Mouse (Mus musculus) liver, embryonic 11.5 days (tissue): ENCODE measurements at regions not wholly inside any gene's neighbourhood (a gene's known extent, or its start where the extent isn't known, plus 50 kb on each side); places are given as distances from the start of the nearest gene placed in this dataset.
"Not testable (repeated sequence)": the region's sequence is repeated elsewhere in the genome, so short reads cannot be mapped to it uniquely, and the experiment has no call there.

Experiments used
- ATAC-seq: fragments of 200-750 bp; cut with Nextera tagmentation; replicated peaks from 2 replicates; pipeline ENCODE4 v1.8.0; 2017; ENCODE audit warnings: moderate number of reproducible peaks, mild to moderate bottlenecking, moderate TSS enrichment, moderate library complexity; ENCODE audit not compliant: low FRiP score
- DNase-seq: peaks from one replicate; pipeline ENCODE4 v3.0.0-alpha.2; 2017; ENCODE audit warnings: low spot score
- H3K27ac ChIP-seq: fragments of 300-500 bp; sonication (generic); 2 replicates; pipeline ENCODE4 v1.5.1; 2014; ENCODE audit warnings: mild to moderate bottlenecking, low read depth, low read length, control low read depth
- H3K27me3 ChIP-seq: fragments of 300-500 bp; sonication (generic); replicated peaks from 2 replicates; pipeline ENCODE4 v1.6.1; 2014; ENCODE audit warnings: low read length, mixed read lengths; ENCODE audit not compliant: control insufficient read depth, insufficient read depth
- H3K36me3 ChIP-seq: fragments of 300-500 bp; sonication (generic); 2 replicates; pipeline ENCODE4 v1.6.1; 2014; ENCODE audit warnings: mild to moderate bottlenecking, low read length, moderate library complexity, mixed read lengths; ENCODE audit not compliant: control insufficient read depth, insufficient read depth
- H3K4me1 ChIP-seq: fragments of 300-500 bp; sonication (generic); replicated peaks from 2 replicates; pipeline ENCODE4 v1.6.1; 2014; ENCODE audit warnings: low read length, mixed read lengths; ENCODE audit not compliant: control insufficient read depth, insufficient read depth
- H3K4me2 ChIP-seq: fragments of 300-500 bp; sonication (generic); 2 replicates; pipeline ENCODE4 v1.6.1; 2014; ENCODE audit warnings: mild to moderate bottlenecking, control low read depth, moderate library complexity
- H3K4me3 ChIP-seq: fragments of 300-500 bp; sonication (generic); 2 replicates; pipeline ENCODE4 v1.5.1; 2014; ENCODE audit warnings: low read depth, low read length, control low read depth
- H3K9ac ChIP-seq: fragments of 300-500 bp; sonication (generic); 2 replicates; pipeline ENCODE4 v1.6.1; 2014; ENCODE audit warnings: low read depth, low read length, control low read depth
- H3K9me3 ChIP-seq: fragments of 300-500 bp; sonication (generic); 2 replicates; pipeline ENCODE4 v1.6.1; 2016; ENCODE audit warnings: low read length, inconsistent platforms, mixed read lengths; ENCODE audit not compliant: control insufficient read depth
- WGBS: fragments of 180-500 bp; shearing (Covaris S2); extraction: QIAGEN DNeasy Blood & Tissue Kit; methylation state at CpG from one replicate; pipeline ENCODE4 v1.1.7; 2014; 5-methylcytosine and 5-hydroxymethylcytosine counted together

DNA sequence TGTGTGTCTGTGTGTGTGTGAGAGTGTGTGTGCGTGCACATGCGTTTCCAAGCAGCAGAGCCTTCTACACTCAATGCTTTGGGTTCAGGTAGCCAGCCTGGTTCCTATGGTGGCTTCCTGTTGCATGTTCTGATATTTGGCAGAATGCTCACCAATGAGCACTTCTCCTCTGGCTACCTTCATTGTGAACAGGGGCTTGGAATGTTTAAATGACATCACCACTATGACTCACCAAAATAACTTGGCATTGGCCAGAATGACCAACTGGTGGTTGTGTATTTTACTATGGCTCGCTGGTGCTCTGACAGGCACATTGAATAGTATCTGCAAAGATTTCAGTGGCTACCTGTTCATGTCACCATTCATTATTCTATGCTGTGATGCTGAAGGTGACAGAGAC is 186.2 kb downstream of the Diras2 start:
- H3K9ac ChIP-seq, result no peak overlapping the region
- no peaks in the 10 kb centered on the region for H3K9me3 ChIP-seq
- H3K27me3 ChIP-seq, result no peaks in the 10 kb centered on the region
- H3K4me1 ChIP-seq, result no peaks in the 10 kb centered on the region
- no peak overlapping the region for H3K4me3 ChIP-seq
- H3K36me3 ChIP-seq, result no peaks in the 10 kb centered on the region
- DNase-seq, result no peak
- ATAC-seq, result no peak
- WGBS, result 91% methylated on average over 3 of the region's 3 CpGs
- no peak overlapping the region for H3K4me2 ChIP-seq
- H3K27ac ChIP-seq, result no peak overlapping the region

DNA sequence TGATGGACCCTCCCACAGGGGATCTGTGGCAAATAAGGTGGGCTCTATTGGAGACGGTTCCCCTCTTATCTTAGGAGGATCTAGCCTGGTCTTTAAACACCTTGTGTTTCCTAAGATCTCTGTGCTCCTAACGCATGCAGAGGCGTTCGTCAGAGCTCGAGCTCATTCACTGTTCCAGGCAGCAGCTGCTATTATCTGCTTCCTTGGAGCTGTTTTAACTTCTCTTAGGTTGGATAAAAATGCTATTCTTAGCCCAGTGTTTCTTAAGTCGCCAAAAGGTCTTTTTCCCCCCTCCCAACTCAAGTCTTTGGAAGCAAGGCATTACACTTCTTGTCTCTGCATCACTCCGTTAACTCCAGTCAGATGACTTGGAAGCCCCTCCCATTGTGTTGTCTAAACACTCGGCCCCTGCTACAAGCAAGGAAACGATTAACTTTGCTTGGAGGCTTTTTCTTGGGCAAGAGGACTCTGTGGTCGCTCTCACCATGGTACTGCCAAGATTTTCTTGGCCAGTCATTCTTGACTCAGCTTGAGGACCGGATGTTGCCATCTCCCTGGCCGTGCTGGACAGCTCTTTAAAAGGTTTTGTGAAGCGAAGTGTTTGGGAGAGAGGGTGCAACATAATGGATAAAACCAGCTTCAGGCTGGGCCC is 185.6 kb downstream of the Diras2 start:
- Histone ChIP-seq H3K4me2 (no peak overlapping the region), H3K4me1 (no peaks in the 10 kb centered on the region), H3K9ac (no peak overlapping the region), H3K4me3 (no peak overlapping the region), H3K9me3 (no peaks in the 10 kb centered on the region), H3K27ac (no peak overlapping the region), H3K36me3 (no peaks in the 10 kb centered on the region), H3K27me3 (no peaks in the 10 kb centered on the region)
- DNase-seq (no peak), ATAC-seq (no peak)
- 62% methylated on average over 13 of the region's 13 CpGs for WGBS

DNA sequence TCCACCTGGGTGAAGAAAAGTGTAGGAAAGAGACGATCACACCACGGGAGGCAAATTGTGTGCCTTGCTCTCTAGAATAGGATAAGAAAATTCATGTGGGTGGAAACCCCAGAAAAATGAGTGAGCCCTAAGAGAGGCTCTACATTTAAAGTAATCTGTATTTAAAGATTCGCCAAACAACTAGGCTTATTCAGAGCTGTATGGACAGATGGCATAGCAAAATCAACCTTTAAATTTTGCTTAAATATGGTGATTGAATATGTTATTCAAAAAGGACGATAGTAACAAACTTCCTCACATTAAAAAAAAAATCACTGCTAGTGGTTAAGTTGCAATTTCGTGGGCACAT is 185.1 kb downstream of the Diras2 start:
- H3K9ac ChIP-seq, result no peak overlapping the region
- H3K4me2 ChIP-seq, result no peak overlapping the region
- H3K4me3 ChIP-seq, result no peak overlapping the region
- WGBS, result 88% methylated on average over 5 of the region's 5 CpGs
- H3K27me3 ChIP-seq, result no peaks in the 10 kb centered on the region
- H3K36me3 ChIP-seq, result no peaks in the 10 kb centered on the region
- no peaks in the 10 kb centered on the region for H3K4me1 ChIP-seq
- ATAC-seq (no peak), DNase-seq (no peak)
- H3K27ac ChIP-seq, result no peak overlapping the region
- H3K9me3 ChIP-seq, result no peaks in the 10 kb centered on the region

DNA sequence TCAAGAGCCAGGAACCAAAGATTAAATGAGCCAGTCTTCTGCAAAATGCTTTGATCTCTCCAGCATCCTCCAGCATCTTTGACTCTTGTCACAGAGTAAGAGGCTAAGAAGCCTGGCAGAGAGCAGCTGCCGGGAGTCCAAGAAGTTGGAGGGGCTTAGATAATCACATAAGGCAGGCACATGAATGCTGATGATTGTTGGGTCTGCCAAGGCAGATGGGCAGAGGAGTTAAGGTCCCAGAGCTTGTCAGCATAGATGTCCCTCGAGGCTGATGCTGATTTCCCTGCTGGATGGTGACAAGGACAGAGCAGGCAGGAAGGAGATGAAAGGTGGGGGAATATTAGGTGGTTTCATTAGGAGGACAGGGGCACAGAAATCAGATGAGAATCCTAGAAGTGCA is 183.4 kb downstream of the Diras2 start:
- no peak overlapping the region for H3K9ac ChIP-seq
- WGBS, result 49% methylated on average over 2 of the region's 2 CpGs
- H3K4me2 ChIP-seq, result no peak overlapping the region
- H3K27me3 ChIP-seq, result no peaks in the 10 kb centered on the region
- H3K9me3 ChIP-seq, result no peaks in the 10 kb centered on the region
- no peak for ATAC-seq
- no peak for DNase-seq
- H3K4me1 ChIP-seq, result no peaks in the 10 kb centered on the region
- H3K4me3 ChIP-seq, result no peak overlapping the region
- no peaks in the 10 kb centered on the region for H3K36me3 ChIP-seq
- H3K27ac ChIP-seq, result no peak overlapping the region

DNA sequence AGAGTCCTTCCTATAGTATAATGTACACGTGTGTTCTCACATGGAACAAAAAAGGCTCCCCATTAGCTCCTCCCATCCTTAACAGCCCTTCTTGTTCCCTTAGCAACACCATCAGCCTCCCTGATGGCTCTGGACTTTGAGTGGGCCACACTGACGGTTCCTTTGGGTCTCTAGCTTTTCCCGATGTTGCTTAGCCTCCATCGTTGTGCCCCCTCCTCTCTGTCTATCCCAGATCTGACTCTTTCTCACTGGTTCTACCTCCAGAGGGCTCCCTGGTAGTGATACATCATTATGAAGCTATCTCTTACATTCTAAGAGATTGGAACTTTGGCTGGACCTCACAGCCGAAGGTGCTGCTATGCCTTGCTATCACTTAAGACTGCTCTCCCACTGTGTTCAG is 181.5 kb downstream of the Diras2 start:
- H3K4me3 ChIP-seq, result no peak overlapping the region
- no peaks in the 10 kb centered on the region for H3K36me3 ChIP-seq
- DNase-seq (no peak), ATAC-seq (no peak)
- 76% methylated on average over 5 of the region's 5 CpGs for WGBS
- no peaks in the 10 kb centered on the region for H3K4me1 ChIP-seq
- no peaks in the 10 kb centered on the region for H3K27me3 ChIP-seq
- no peaks in the 10 kb centered on the region for H3K9me3 ChIP-seq
- no peak overlapping the region for H3K27ac ChIP-seq
- H3K9ac ChIP-seq, result no peak overlapping the region
- H3K4me2 ChIP-seq, result no peak overlapping the region

DNA sequence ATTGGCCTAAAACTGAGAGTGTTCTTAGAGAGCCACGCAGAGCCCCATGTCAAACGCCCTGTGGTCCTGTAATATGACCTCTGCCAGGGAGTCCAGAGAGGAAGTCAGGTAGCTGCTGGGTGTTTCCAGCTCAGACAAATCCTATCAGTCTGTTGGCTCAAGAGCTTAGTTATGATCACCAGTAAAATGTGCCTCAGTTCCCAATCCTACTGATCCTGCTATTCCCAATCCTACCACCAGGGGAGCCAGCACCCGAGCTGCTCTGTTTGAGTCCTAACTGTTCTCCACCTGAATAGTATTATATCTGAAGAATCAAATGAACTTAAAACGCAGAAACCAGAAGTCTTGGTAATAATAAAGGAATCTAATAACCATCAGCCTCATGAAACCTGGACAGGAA is 178.5 kb downstream of the Diras2 start:
- Histone ChIP-seq H3K4me2 (no peak overlapping the region), H3K4me3 (no peak overlapping the region), H3K27me3 (no peaks in the 10 kb centered on the region), H3K9me3 (no peaks in the 10 kb centered on the region), H3K9ac (no peak overlapping the region), H3K27ac (no peak overlapping the region), H3K36me3 (no peaks in the 10 kb centered on the region), H3K4me1 (no peaks in the 10 kb centered on the region)
- DNase-seq (no peak), ATAC-seq (no peak)
- WGBS, result 63% methylated on average over 4 of the region's 4 CpGs

DNA sequence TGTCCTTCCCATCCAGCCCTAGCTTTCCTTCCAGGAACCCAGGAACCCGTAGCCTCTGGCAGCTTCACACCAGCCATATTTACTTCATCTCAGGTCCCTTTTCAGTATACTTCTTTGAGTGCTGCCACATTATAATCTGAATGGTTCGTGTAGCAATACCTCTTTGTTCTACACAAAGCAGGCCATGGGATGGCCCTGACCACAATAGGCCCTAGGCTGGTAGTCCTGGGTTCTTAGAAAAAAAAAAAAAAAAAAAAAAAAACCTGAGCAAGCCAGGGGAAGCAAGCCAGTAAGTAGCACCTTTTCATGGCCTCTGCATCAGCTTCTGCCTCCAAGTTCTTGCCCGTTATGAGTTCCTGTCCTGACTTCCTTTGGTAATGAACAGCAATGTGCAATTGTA is 177.6 kb downstream of the Diras2 start:
- Histone ChIP-seq H3K27me3 (no peaks in the 10 kb centered on the region), H3K4me3 (no peak overlapping the region), H3K4me1 (no peaks in the 10 kb centered on the region), H3K9me3 (no peaks in the 10 kb centered on the region), H3K9ac (no peak overlapping the region), H3K4me2 (no peak overlapping the region), H3K36me3 (no peaks in the 10 kb centered on the region), H3K27ac (no peak overlapping the region)
- WGBS, result 78% methylated on average over 3 of the region's 3 CpGs
- DNase-seq (no peak), ATAC-seq (no peak)

DNA sequence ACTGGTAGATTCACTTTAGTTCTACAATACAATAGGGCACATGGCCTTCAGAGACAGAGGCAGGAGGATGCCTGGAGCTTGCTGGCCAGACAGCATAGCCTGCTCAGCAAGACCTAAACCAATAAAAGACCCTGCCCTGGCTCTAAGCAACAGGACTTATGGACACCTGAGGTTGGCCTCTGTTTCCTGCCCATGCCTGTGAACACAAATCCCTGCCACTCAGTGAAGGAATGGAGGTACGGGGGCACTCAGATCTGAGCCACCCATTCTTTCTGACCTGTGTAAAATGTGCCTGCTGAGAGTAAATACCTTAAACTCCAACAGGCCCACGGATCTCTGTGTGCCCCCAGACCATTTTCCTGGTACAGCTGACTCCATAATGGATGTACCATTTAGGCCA is 177.1 kb downstream of the Diras2 start:
- no peaks in the 10 kb centered on the region for H3K36me3 ChIP-seq
- no peaks in the 10 kb centered on the region for H3K27me3 ChIP-seq
- ATAC-seq, result no peak
- no peak overlapping the region for H3K27ac ChIP-seq
- no peak overlapping the region for H3K4me2 ChIP-seq
- no peaks in the 10 kb centered on the region for H3K9me3 ChIP-seq
- DNase-seq, result no peak
- no peak overlapping the region for H3K4me3 ChIP-seq
- H3K4me1 ChIP-seq, result no peaks in the 10 kb centered on the region
- no peak overlapping the region for H3K9ac ChIP-seq
- WGBS, result 48% methylated on average over 2 of the region's 2 CpGs

DNA sequence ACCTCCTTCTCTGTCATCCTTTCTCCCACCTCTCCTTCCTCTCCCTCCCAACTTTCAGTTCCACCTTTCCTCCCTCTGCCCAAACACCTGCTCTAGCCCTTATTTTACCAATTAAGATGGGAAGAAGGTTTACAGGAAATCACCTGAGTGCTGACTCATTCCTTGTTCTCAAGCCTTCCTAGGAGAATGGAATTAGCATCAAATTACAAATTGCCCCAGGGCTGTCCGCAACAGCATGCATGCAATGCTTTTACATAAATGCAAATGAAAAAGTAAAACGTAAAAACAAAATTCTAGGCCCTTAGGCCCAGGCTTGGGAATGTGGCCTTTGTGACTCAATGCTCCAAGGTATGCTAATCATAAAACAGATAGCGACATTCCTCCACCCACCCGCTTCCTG is 175.2 kb downstream of the Diras2 start:
- H3K27ac ChIP-seq, result not testable (repeated sequence)

More for the DNA sequence above, 175.2 kb downstream of the Diras2 start:
- H3K4me3 ChIP-seq, H3K4me2 ChIP-seq, H3K4me1 ChIP-seq, H3K9ac ChIP-seq, DNase-seq, H3K27me3 ChIP-seq, ATAC-seq, H3K36me3 ChIP-seq, H3K9me3 ChIP-seq: not testable (repeated sequence)
- 84% methylated on average over 3 of the region's 4 CpGs for WGBS
